Mouse (Mus musculus) lung, adult 18-20 months (tissue): ENCODE measurements around the gene Asap2.

Experiments
- DNase-seq, 2 experiments: peaks; one replicate each; pipeline ENCODE4 v3.0.0; 2022; ENCODE audit warnings: mixed read lengths in 2 of 2

The Asap2 gene

DNA sequence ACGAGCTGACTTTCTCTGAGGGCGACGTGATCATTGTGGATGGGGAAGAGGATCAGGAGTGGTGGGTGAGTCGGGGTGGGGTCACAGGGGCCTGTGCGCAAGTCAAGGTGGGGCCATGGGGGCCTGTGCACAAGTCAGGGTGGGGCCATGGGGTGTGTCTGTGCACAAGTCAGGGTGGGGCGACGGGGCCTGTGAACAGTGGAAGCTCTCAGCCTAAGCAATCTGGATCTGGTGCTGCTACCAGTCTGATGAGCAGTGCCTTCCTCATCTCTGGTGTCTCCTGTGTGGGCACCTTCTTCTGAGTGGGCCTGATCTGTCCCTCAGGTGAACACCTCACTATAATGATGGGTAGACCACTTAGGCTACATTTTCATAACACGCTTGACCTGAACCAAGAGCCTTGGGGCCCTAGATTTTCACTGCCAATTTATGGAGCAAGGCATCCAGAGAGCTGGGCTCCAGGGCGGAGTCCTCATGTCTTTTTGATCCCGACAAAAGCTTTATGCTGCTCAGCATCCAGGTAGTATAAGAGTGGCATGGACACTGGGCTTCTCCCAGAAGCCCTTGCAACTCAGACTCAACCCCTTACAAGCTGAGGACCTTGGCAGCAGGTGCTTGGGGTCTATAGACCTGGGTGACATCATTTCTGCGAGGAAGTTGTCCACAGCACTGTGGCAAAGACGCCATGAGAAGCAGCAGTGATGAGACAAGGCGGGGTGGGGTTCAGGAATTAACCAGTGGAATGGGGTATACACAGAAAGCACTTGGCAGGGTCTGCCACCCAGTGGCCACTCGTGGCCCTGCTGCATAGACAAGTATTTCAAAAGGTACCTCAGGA is 275.9 kb downstream of the Asap2 start:
- DNase-seq = peak; percentile 55 to 75

DNA sequence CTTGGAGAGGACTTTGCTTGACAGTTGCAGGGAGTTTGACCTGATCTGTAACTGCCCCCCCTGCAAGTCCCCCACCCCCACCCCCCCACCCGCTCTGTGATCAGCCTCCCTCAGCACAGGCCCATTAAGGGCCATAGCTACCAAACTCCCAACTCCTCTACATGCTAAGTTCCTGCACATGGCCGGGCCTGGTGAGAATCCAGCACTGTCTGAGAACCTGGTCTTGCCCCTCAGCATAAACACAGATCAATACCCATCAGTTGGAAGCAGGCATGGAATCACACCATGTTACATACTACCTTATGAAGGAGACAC is 276.5 kb downstream of the Asap2 start:
- no peak for DNase-seq

DNA sequence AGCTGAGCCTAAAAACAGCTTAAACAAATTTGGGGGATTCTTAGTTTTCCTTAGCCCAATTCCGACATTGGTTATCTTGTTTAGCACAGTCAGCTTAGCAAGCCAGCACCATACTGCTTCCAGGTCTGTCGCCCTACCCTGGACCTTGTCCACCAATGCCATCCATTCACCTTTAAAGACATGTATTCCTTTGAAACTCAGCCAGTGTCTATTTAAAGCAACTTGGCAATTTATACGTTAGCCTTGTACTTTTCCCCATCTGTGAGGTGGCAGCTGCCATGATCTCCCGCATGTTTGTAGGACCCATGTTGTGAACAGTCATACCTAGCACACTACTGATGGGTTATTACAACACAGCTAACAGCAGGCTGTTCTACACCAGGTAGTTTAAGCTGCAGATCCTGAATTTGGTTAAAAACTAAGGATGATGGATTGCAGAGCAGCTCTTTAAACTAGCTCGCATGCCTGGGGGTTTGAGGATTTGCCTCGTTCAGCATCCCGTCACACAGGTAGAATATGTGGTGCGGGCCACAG is 277.9 kb downstream of the Asap2 start:
- DNase-seq = no peak

DNA sequence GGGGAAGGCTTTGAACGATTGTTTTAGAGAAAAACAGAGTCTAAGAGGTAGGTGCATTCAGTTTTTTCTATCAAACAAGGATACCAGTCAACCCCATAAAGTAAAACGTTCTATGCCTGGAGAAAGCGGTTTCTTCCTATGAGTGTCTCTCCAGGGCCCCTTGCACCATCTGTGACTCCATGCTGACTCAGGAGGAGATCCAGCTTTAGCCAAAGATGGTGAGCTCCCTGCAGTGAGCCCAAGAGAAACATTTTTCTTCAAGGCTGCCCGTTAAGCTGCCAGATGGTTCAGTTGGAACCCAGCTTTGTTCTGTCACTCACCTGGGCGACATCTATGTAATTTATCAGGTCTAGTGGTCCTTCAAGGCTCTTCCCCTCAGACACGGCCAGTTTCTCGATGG is 284.2 kb downstream of the Asap2 start:
- DNase-seq = no peak

DNA sequence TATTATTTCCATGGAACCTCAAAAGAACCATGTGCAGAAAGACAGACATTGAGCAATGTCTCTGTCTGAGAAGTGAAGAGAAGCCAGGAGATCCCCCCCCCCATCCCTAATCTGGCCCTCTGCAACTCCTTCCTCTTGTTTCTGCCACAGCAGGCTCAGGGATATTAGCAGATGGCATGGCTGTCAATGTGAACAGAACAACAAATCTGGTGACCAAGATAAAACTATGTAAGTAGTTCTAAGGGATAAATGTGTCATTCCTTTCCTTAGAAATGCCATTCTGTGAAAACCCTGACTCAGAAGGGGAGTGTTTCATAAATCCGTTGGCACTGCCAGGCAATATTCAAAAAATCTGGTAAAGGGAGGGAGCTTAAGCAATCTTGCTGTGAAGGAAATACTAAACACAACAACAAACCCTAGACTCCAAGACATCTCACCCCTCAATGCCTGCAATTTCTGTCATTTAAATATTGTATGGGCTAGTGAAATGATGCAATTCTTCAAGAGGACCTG is 287.1 kb downstream of the Asap2 start:
- DNase-seq = no peak

DNA sequence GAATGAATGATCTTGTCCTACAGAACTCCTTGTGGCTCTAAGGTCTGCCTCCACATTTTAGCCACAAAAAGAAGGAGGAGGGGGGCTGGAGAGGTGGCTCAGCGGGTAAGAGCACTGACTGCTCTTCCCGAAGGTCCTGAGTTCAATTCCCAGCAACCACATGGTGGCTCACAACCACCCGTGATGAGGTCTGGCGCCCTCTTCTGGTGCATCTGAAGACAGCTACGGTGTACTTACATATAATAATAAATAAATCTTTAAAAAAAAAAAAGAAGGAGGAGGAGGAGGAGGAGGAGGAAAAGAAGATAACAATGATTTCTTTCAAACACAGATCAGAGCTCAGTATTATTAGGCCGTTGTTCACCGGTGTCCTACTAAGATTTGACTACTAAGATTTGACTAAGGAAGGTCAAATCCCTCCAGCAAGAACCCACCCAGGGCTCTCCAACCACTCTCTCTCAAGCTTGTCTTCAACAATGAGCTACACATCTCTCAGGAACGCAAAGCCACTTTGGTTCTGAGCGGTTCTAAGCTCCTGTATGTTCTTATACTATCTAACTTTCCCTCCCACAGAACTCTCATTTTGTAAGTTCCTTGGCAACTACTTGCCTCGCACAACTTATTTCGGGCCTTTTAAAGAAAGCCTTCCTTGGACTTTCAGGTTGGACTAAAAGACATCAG is 294.6 kb downstream of the Asap2 start, which contains the start of gene Cpsf3:
TSS of gene Cpsf3 (plus strand) at position 631 of the 681 bp plus-strand sequence.
- DNase-seq = no peak

DNA sequence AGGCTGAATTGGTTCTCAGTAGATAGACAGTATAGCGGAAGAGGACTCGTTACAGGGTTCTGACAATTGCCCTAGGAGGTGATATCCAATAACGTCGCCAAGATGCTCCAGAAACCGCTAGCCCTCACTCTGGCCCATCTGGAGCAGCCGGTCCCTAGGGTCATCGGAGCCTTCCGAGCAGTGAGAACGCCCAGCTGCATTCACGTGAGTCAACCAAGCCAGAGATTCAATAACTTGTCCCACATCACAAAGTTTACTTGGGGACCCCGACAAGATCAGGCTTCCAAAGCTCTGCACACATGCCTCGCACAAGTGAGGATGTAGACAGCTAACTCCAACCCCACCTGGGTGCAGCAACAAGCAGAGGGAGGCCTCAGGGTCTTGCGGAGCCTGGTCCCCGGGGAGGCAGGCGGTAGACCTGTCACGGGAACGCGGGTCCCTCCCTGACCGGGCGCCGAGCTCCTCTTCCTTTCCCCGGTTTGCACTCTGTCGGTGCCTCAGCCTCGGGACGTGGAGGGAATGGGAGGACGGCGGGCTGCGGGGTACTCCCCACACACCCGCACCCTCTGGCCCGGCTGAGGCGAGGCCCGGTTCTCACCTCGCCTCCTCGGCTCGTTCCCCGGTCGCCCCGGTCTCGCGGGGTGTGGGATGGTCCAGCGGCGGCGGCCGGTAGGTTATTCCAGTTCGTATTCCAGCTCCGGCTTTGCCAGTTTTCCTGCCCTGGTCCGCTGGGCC is 295.4 kb downstream of the Asap2 start:
- DNase-seq = no peak

DNA sequence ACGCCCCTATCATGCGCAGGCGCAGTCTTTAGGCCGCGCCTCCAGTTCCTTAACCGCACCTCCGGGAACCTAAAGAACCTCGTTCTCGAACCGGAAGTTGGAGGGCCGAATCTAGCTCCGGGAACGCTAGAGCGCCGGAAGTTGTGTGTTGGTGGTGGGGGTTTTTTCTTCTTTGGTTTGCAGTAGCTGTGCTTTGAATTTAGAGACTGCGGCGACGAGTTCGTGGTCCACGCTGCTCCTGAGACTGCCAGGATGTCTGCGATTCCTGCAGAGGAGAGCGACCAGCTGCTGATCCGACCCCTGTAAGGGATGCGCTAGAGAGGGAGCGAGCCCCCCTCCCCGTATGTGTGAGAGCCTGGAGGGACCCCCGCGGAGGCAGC is 296.0 kb downstream of the Asap2 start, which contains the start of gene Itgb1bp1:
TSS of gene Itgb1bp1 (minus strand) at position 42 of the 380 bp plus-strand sequence.
- DNase-seq = peak; percentile 99

DNA sequence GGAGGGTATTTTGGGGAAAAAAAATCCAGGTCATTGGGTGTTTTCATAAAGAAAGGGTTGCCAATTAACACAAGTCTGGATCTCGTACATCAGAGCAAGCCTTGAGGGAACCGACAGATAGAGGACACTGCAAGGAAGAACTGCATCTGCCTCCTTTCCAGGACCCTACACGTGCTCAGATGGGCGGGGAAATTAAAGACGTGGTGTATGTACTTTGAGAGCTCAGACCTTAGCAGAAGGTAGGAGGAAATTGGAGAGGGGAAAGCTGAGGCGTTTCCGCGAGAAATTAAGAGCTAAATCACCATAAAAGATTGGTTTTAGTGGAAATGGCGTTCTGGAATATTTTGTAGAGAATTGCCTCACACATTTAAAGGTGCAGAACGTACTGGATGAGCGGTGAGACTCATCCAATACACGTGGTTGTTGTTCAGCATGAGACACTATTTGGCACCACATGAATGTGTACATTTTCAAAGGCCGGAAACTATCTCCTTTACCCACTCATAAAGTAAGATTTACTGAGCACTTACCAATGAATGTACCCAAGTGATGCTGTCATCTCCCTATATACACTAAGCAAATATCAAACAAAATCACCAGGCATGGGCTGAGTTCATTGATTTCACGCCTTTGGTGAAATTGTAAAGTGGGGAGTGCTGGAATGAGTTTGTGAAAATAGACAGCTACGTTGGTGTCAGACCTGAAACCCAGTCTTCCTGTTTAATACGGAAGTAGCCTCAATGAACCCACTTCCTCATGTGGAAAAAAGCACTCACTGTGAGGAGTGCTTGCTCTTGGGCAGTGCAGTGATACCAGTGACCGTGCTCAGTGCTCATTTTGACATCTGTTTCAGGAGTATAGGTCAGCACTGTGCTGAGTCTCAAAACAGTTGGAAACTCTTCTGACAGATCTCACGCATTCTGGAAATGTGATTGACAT is 296.7 kb downstream of the Asap2 start:
- DNase-seq = peak; percentile 22 to 26

DNA sequence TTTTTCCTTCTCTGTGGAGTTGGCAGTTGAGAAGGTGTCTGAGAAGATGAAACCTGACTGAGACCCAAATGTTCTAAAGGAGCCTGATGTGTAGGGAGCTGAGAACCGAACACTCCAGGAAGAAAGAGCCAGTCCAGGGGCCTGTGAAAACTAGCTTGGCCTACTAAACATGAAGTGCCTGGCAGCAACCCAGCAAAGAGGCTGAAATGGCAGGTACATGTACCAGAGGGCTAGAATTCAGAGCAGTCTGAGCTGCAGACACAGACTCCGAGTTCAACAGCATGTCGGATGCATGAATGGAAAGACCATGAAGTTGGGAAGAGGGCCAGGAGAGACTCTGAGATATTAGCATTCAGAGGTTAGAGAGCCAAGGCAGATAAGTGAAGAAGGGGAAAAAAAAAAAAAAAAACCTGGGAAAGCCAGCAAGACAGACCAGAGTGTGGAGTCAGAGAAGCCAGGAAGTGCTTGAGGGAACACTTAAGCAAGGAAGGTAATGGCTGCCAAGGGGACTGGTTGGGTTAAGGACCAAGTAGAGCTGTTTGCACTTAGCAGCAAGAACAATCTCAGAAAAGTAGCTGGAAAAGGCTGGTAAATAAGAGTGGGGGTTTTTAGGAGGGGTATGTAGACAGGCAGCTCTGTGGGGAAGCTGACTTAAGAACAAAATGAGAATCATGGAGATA is 298.6 kb downstream of the Asap2 start:
- peak; percentile 71 to 77 for DNase-seq

DNA sequence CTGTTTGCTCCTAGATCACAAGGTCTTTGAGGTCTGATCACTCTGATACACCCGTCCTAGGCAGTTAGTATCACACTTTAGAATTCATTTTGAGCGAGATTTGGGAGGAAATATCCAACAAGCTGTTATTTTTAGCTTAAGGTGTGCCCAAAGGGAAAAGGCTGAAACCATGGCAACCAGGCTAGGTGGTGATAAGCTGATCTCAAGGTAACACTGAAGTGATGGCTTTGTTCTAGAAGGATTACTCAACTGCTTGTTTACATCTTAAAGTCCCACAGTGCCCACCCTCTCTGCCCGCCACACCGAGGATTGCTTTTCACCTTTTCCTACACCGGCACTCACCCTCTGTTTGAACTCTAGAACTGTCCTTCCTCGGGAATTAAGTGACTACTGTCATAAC is 299.4 kb downstream of the Asap2 start:
- peak; percentile 54 to 73 for DNase-seq

DNA sequence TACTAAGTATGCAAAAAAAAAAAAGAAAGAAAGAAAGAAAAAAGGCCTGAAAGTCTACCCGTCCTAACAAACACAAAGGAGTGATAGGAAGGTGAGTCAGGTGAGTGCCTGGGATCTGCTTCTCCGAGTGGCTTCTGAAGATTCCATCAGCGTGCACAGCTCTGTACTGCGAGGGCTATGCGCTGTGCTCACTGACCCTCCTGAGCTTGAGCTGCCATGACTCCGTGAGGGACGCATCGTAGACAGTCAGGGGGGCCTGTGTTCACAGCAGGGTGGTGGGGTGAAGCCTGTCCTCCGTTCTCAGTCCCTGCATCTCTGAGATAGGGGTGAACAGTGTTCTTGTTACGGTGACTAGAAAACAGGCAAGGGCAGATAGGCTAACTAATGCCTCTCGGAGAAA is 308.6 kb downstream of the Asap2 start:
- no peak for DNase-seq

DNA sequence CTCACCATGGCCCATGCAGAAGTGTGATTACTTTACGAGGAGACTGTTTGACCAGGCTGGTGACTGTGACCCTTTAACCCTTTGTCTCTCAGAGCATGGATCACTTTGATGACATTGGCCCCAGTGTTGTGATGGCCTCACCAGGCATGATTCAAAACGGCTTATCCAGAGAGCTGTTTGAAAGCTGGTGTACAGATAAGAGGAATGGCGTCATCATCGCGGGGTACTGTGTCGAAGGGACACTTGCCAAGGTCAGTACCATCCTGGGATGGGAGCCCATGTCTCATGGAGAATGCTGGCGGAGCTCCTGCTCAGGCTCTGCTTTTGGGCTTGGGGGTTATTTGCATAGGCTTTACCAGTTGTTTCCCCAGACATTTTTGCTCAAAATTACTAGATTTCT is 311.1 kb downstream of the Asap2 start:
- DNase-seq = no peak

DNA sequence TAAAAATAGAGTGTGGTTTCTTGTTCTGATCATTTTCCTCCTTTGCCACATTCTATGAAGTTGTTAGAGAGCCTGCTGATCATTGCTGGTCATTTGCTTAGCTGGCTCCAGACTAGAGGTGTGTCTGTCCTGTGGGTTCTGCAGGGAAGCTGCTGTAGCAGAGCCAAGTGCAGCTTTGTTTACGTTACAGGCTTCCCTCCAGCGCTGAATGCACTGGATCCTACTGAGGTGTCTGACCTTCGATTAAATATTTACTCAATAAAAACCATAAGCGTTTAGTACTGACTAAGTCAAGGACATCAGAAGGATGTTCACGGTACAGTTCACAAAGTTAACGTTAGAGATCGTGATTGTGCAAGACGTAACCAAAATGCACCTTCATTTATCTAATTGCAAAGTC is 311.7 kb downstream of the Asap2 start:
- DNase-seq = no peak

DNA sequence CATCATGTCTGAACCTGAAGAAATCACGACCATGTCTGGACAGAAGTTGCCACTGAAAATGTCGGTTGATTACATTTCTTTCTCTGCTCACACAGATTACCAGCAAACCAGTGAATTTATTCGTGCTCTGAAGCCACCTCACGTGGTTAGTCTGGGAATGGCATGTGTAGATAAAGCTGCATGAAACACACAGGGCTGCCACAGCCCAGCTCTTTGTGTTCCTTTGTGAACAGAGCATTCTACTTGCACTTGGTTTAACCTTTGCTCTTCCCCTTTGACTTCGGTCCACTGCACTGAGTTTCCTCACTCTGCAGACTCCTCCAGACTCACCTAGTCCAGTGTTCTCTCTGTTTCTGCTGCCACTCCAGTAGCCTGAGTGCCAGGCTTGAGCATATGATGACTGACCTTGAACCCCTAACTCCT is 312.1 kb downstream of the Asap2 start:
- no peak for DNase-seq

DNA sequence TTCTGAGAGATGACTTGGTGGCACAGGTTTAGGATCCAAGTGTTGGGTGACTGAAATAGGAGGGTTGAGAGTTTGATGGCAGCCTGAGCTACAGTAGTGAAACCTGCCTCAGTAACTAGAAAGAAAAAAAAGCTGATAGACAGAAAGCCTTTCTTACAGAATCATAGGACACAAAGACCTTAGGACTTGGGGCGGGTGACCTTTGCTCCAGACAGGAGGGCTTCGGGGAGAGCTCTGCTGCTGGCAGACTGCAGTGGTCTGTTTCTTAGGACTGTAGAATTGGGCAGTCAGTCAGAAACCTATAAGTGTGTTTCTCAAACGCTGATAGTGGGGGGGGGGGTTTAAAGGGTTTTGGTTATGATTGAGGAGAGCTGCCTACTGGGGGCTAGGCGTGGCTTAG is 315.5 kb downstream of the Asap2 start:
- no peak for DNase-seq

DNA sequence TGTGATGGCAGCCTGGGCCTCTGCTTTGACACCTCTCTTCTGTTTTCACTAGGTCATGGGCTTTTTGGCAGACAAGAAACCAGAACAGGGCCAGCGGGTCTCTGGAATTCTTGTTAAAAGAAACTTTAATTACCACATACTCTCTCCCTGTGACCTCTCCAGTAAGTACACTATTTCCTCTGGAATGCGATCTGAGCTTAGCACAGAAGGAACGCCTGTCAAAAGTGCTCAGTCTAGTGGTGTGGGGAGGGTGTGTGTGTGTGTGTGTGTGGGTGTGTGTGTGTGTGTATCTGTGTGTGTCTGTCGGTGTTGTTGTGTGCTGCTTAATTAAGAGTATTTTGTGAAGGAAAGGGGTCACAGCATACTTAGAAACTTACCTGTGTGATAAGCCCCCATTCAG is 316.5 kb downstream of the Asap2 start:
- DNase-seq = no peak

DNA sequence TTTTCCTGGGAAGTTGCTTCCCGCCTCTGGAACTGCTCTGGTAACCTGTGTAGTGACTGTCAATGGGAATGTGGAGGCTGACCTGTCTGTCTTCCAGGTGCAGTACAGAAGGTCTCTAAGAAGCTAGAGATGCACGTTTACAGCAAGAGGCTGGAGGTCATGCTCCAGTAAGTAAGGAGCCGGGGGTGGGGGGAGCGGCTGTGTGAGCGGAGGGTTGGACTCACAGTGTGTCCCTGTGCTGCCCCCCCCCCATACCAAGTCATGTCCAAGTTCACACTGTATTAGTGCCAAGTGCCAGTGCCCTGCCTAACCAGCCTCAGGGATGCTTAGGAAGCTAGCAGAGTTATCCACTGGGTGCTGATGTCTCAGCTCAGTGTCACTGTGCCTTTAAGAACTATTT is 321.9 kb downstream of the Asap2 start:
- no peak for DNase-seq

DNA sequence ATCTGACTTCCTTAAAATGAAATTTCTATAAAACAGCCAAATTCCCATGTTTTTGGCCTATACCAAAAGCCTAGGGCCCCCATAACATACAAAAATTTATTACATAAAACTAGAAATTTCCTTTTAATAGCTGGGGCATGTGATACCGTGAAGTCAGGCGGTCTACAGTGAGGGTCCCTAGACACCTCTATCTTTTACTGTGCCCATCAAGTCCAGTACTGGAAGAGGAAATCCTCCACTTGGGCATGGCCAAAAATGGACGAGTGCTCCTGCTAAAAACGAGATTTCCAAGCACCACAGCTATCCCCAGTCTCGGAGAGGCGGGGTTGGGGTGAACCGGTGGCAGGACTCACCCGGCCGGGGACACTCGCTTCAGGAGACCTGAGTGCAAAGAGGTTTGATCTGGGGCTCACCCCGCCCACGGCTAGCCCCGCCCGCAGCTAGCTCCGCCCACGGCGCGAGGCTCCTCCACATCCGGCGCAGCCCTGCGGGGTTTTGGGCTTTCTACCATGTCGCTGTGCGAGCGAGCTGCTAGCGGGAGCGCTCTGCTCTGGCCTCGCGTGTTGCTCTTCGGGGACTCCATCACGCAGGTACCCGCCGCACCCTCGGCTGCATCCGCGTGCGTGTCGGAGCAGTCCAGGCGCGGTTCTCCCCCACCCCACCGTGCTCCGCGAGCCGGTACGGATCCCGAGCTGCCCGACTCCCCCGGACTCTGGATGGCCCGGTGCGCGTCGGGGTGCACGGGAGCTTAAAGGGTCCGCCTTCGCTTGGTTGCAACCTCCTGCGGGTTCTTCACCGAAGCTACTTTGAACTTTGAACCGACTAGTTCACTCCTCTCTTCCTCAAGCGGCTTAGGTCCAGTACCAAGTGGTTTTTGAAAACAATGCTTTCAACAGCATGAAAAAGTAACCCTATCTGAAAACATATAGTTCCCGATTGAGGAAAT is 325.9 kb downstream of the Asap2 start, which contains the start of gene Iah1:
TSS of gene Iah1 (plus strand) at position 467 of the 946 bp plus-strand sequence.
- peak; percentile 89 to 90 for DNase-seq

DNA sequence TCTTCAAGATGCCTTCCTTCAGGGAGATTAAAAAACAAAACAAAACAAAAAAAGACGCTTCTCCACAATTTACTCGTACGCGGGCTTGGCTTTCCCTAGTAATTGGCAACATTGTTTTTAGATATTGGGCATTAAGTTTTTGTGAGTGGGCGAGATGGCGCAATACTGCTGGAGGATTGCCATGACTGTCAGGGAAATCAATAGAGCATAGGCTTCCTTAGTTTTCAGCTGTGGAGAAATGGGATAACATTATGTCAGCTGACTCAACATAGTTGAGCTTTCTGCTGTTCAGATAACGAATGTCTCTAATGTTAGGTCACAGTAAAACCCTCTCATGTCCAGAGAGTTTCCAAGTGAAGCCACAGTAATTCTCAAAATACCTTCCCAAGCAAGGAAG is 326.6 kb downstream of the Asap2 start:
- peak; percentile 67 for DNase-seq
